Mouse (Mus musculus): ENCODE measurements around the gene Dpm3.

DNA sequence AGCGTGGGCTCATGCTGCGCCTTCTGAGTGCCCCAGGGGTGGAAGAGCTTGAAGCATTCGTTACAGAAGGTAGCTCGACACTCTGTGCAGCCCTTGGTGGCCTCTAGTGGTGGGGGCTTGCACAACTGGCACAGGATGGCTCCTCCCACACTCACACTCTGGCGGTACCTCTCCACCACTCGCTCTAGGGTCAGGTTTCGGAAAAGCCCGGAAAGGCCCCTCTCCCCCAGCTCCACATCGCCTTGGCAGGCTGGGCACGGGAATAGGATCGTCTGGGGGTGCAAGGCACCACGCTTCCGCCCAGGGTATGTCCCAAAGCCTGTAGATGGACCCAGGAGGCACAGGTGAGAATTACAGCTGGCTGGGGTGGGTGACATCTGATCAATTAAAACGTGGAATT lies 15.5 kb upstream of the Dpm3 start:
- TF ChIP-seq EP300 (IDR thresholded peaks at IDR 0.05; ENCODE audit: low read depth), result no peak
- peak; percentile 62 for TF ChIP-seq CTCF (IDR thresholded peaks at IDR 0.05; ENCODE audit: low read depth)

All from liver, embryonic 14.5 days (tissue).